Mouse (Mus musculus) G1E (cell line): ENCODE results near the gene Acrbp. TPM values are rescaled to one million over a fixed set of nuclear protein-coding genes. Genes with fewer than 3 reads are reported as not detected.
A peak's percentile ranks its signal among the peaks of the same experiment; 100 is the strongest.

Source experiments
- ATAC-seq: 2 replicates; pipeline ENCODE4 v1.8.0; 2016; ENCODE audit warnings: mild to moderate bottlenecking; ENCODE audit not compliant: insufficient number of reproducible peaks, poor library complexity, low FRiP score, severe bottlenecking; ENCODE audit errors: extremely low read depth
- DNase-seq: peaks from one replicate; pipeline ENCODE4 v3.0.0; 2012; ENCODE audit warnings: low spot score
- H3K27me3 ChIP-seq: 2 replicates; pipeline ENCODE4 v1.6.1; 2012; ENCODE audit warnings: mild to moderate bottlenecking, low read length, inconsistent platforms; ENCODE audit not compliant: insufficient read depth
- H3K36me3 ChIP-seq: replicated peaks from 2 replicates; pipeline ENCODE3; 2012; ENCODE audit warnings: mild to moderate bottlenecking, inconsistent platforms
- H3K4me1 ChIP-seq: 2 replicates; pipeline ENCODE4 v1.6.1; 2012; ENCODE audit warnings: low read depth, low read length, inconsistent platforms, mixed read lengths; ENCODE audit not compliant: insufficient read depth
- H3K4me3 ChIP-seq: 2 replicates; pipeline ENCODE4 v1.5.1; 2012; ENCODE audit warnings: low read depth, mild to moderate bottlenecking, inconsistent platforms, low read length, moderate library complexity, mixed read lengths
- H3K9me3 ChIP-seq: replicated peaks from 2 replicates; pipeline ENCODE4 v1.6.1; 2012; ENCODE audit warnings: inconsistent platforms
- CTCF ChIP-seq: IDR thresholded peaks from 2 replicates; pipeline ENCODE4 v1.5.1; 2012; ENCODE audit warnings: low read depth, low read length, inconsistent platforms, mixed read lengths
- GATA1 ChIP-seq: IDR thresholded peaks from 2 replicates; pipeline ENCODE4 v1.6.1; 2012; ENCODE audit warnings: borderline replicate concordance, low read length, inconsistent platforms, mixed read lengths
- GATA2 ChIP-seq: IDR thresholded peaks from 2 replicates; pipeline ENCODE4 v1.6.1; 2012; ENCODE audit warnings: low read depth, low read length, inconsistent platforms, borderline replicate concordance
- POLR2AphosphoS5 ChIP-seq: IDR thresholded peaks from 2 replicates; pipeline ENCODE4 v1.6.1; 2012; ENCODE audit warnings: low read depth, low read length, inconsistent platforms; ENCODE audit not compliant: insufficient replicate concordance
- TAL1 ChIP-seq: conservative IDR thresholded peaks from 2 replicates; pipeline ENCODE4 v1.6.1; 2012; ENCODE audit warnings: low read depth, low read length, inconsistent platforms, mixed read lengths
- polyA plus RNA-seq: library from polyadenylated mRNA; stranded (reverse); fragments of >175 nt; gene quantifications from 2 replicates; pipeline ENCODE4 v1.2.3, GENCODE M21; 2012
- total RNA-seq, 2 experiments: library from RNA; stranded (forward) in 1 of 2; stranded (reverse) in 1 of 2; fragments of 200-1000 nt in 1 of 2; fragments of >200 nt in 1 of 2; fragmentation: Nextera tagmentation in 1 of 2; gene quantifications; 2 replicates each; pipeline ENCODE4 v1.2.3; 2014 to 2017

Gene Acrbp
- total and polyA plus RNA-seq, 3 experiments = 4.7 to 16.1 (median 9.4) TPM

DNA sequence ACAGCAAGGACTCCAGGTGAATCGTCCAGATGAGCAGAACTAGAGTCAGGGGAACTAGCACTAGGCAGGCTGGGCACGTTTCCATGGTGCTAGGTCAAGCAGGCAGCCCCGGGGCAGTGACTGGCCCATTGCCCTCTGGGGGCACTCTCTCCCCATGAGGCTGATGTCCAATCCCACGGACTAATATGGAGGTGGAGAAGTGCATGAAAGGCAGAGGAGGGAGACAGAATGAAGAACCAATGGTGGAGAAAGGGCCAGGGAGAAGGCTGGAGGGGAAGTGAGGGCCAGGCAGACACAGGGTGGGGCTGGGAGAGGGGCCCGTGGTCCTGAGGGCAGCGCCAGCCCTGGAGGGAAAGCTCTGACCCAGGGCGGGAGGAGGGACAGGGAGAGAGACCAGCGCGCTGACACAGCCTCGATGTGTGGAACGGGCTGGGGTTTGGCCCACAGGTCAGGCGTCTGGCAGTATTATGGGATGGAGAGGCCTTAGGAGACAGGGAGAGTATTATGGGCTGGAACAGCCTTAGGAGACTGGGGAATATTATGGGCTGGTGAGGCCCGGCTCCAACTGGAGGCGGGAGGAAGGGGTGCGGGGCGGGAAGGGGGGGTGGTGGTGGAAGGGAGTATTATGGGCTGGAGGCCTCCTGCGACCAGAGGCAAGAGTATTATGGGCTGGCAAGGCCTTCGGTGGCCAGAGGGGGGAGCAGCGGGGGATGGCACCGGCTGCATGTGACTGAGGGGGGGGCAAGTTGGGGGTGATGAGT lies 39.3 kb downstream of the Acrbp start:
- peaks cover 51% of the 10 kb centered on the region for H3K4me1 ChIP-seq
- H3K36me3 ChIP-seq = no peaks in the 10 kb centered on the region
- ATAC-seq (peak; percentile 58), DNase-seq (peak; percentile 68)
- H3K4me3 ChIP-seq = peak overlapping the region; percentile 52; the same call in 1 of the 2 replicates
- no peaks in the 10 kb centered on the region for H3K9me3 ChIP-seq
- H3K27me3 ChIP-seq = no peaks in the 10 kb centered on the region
- no peak for TF ChIP-seq GATA1
- TF ChIP-seq CTCF = no peak
- TF ChIP-seq TAL1 = no peak
- TF ChIP-seq POLR2AphosphoS5 = no peak
- no peak for TF ChIP-seq GATA2

DNA sequence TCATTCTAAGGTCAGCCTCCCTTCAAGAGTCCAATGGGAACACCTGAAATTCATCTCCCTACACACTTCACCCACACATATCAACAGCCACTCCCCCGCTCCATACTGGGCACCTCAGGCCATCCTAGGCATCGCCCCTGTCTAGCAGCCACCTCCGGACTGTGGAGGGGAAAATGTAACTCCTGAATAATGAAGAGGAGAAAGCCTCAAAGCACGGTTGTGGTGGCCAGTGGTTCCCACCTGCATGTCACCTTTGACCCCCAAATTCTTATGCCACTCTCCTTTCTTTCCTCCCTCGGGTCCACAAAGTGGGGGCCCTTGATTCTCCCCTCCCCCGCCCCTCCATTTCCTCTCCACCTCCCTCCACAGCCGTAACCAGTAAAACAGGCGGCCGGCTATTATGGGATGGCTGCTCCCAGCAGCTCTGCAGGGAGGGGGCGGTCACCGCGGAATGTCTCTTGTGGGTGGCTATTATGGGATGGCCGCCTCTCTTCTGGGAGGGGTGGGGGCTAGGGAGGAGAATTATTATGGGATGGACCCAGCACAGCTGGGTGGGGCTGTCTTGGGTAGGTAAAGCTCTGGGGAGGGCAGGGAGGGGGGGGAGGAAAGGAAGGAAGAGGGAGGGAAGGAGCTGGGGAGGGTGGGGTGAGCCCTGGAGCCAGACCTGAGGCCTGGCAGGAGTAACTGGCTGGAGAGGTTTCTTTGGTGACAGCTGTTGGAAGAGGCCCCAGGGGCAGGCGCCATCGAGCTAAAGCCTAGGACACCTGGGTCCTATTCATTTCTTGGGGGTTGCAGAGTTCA lies 40.2 kb downstream of the Acrbp start:
- ATAC-seq = peak; percentile 68
- TF ChIP-seq GATA1 (no peak), GATA2 (no peak), TAL1 (no peak), CTCF (no peak), POLR2AphosphoS5 (no peak)
- no peaks in the 10 kb centered on the region for H3K9me3 ChIP-seq
- peaks cover 49% of the 10 kb centered on the region for H3K4me1 ChIP-seq
- H3K27me3 ChIP-seq = no peaks in the 10 kb centered on the region
- H3K4me3 ChIP-seq = peak overlapping the region; percentile 59; the same call in 1 of the 2 replicates
- H3K36me3 ChIP-seq = no peaks in the 10 kb centered on the region
- DNase-seq = peak; percentile 77

DNA sequence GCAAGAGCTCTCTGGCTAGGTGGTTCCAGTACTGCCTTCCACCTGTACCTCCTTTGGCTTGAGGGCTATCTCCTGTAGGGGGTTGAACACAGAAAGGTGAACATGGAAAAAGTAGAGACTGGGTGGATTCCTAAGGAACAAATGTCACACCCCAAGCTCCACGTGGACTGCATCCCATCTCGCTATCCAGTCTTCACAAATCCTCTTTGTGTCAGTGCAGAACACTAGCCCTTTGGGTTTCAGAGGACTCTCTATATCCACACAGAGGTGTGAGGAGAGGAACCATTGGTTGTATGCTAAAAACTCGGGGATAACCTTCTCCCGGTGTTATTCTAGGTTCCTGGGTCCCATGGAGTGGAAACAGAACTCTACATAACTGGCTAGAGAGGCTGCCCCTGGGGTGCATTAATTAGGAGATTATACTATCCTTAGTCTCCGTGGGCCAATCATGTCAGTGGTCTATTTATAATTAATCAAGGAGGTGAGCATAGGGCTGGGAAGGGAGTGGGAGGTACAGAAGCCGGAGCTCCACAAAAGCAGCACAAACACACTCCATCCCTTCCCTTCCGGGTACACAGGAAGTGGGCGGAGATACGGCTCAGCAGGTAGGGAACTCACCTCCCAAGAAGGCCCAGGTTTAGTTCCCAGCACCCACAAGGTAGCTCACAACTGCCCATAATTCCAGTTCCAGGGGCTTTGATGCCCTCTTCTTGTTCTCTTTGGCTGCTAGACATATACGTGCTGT lies 41.0 kb downstream of the Acrbp start:
- peak overlapping the region; percentile 59; the same call in 1 of the 2 replicates for H3K4me3 ChIP-seq
- H3K27me3 ChIP-seq = no peaks in the 10 kb centered on the region
- no peak for ATAC-seq
- H3K4me1 ChIP-seq = peaks cover 57% of the 10 kb centered on the region
- no peak for DNase-seq
- H3K9me3 ChIP-seq = no peaks in the 10 kb centered on the region
- TF ChIP-seq TAL1 (no peak), POLR2AphosphoS5 (no peak), CTCF (no peak), GATA1 (no peak)
- H3K36me3 ChIP-seq = no peaks in the 10 kb centered on the region

DNA sequence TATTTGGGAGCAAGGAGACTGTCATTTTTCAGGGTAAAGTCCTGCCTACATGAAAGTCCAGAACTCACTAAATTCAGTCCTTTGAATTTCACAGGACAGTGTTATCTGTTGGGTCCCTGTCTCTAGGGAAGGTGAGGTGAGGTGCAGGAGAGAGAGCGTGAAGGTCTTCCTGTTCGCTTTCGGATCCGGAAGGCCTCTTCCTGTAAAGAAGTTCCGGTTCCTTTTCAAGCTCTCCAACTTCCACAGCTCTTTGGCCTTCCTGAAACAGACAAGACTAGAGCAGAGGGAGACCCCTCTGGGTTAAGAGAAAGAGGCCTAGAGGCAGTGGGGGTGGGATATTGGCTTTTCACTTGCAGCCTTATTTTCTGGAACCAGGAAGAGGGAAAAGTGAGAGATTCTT lies 42.9 kb downstream of the Acrbp start:
- no peaks in the 10 kb centered on the region for H3K27me3 ChIP-seq
- peaks cover 5% of the 10 kb centered on the region for H3K36me3 ChIP-seq
- H3K4me1 ChIP-seq = peaks cover 68% of the 10 kb centered on the region
- ATAC-seq = no peak
- H3K9me3 ChIP-seq = no peaks in the 10 kb centered on the region
- H3K4me3 ChIP-seq = no peak overlapping the region
- no peak for TF ChIP-seq TAL1
- no peak for TF ChIP-seq CTCF
- TF ChIP-seq GATA2 = no peak
- TF ChIP-seq GATA1 = no peak
- TF ChIP-seq POLR2AphosphoS5 = no peak
- DNase-seq = no peak

DNA sequence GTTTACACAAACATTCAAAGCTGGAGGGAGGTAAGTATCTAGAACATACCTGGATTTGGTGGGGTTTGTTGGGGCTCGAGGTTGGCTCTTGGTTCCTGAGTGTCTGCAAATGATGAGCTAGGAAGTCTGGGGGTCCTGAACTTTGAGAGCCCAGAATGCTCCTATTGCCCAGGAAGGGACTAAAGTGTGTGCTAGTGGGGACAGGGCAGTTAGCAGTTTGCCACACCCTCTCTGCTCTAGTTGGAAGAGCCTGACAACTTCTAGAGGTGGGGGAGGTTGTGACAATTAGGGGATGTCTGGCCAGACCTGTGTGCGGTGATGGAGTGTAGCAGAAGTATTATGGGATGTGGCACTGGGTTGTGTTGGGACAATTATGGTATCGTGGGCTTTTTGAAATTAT lies 45.4 kb downstream of the Acrbp start:
- Histone ChIP-seq H3K9me3 (no peaks in the 10 kb centered on the region), H3K27me3 (no peaks in the 10 kb centered on the region), H3K36me3 (peaks cover 29% of the 10 kb centered on the region), H3K4me3 (no peak overlapping the region), H3K4me1 (peaks cover 69% of the 10 kb centered on the region)
- no peak for ATAC-seq
- no peak for DNase-seq
- TF ChIP-seq CTCF (no peak), GATA1 (no peak), GATA2 (no peak), POLR2AphosphoS5 (no peak), TAL1 (no peak)
